Mouse (Mus musculus) stomach, adult 2 months (tissue): ENCODE measurements around the gene Kcnf1. TPM values are rescaled to one million over a fixed set of nuclear protein-coding genes. Genes with fewer than 3 reads are reported as not detected.

Source experiments
- polyA plus RNA-seq: library from polyadenylated mRNA; depleted of rRNA; stranded (reverse); fragments of >200 nt; gene quantifications from 2 replicates; pipeline ENCODE4 v1.2.3, GENCODE M21; 2012; rRNA removed

Gene Kcnf1
- 4.5 and 6.6 TPM in 2 replicates for polyA plus RNA-seq

DNA sequence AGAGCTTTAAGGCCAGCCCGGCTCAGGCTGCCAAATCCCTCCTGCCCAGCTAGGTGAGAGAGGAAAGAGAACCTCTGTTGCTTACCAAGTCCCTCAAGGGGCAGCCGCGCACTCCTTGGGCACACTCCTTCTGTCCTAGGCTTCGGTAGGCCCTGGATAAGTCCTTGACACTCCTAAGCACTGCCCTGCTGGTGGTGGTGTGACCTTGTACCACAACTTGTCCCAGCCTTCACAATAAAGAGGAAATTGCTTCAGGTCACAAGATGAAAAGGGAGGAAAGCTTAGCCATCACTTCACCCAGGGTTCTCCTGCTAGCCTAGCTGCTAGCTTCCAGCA, at the start of gene Kcnf1:
Gene Kcnf1 (minus strand): TSS at position 132 of the 336 bp plus-strand sequence.

Other genes starting within 250 kb of the Kcnf1 start
- 31.2 and 70.5 TPM in 2 replicates for gene Pqlc3, start 176.5 kb downstream of the Kcnf1 start, polyA plus RNA-seq
- gene 2410004P03Rik, start 165.2 kb downstream of the Kcnf1 start, polyA plus RNA-seq, result 0.12 and 0.43 TPM in 2 replicates
- gene Pdia6, start 89.7 kb upstream of the Kcnf1 start, polyA plus RNA-seq, result 11.3 and 13.4 TPM in 2 replicates
- gene Atp6v1c2, start 152.5 kb upstream of the Kcnf1 start, polyA plus RNA-seq, result 2.7 and 3.5 TPM in 2 replicates
- 1.1 and 1.8 TPM in 2 replicates for gene Nol10, start 171.6 kb upstream of the Kcnf1 start, polyA plus RNA-seq